Mouse (Mus musculus) neural tube, embryonic 15.5 days (tissue): ENCODE measurements around the gene Gm20897. TPM values are rescaled to one million over a fixed set of nuclear protein-coding genes. Genes with fewer than 3 reads are reported as not detected.
"Not testable (repeated sequence)": the region's sequence is repeated elsewhere in the genome, so short reads cannot be mapped to it uniquely, and the experiment has no call there.

ENCODE experiments used
- ATAC-seq: fragments of 200-750 bp; cut with Nextera tagmentation; 2 replicates; pipeline ENCODE4 v1.8.0; 2017; ENCODE audit warnings: mild to moderate bottlenecking, moderate TSS enrichment, moderate library complexity; ENCODE audit not compliant: low FRiP score
- H3K27ac ChIP-seq: fragments of 300-500 bp; sonication (generic); replicated peaks from 2 replicates; pipeline ENCODE4 v1.5.1; 2015; ENCODE audit warnings: mild to moderate bottlenecking, inconsistent platforms
- H3K27me3 ChIP-seq: fragments of 300-500 bp; sonication (generic); replicated peaks from 2 replicates; pipeline ENCODE4 v1.6.1; 2015; ENCODE audit warnings: inconsistent platforms
- H3K36me3 ChIP-seq: fragments of 300-500 bp; sonication (generic); 2 replicates; pipeline ENCODE4 v1.6.1; 2015; ENCODE audit warnings: inconsistent platforms
- H3K4me1 ChIP-seq: fragments of 300-500 bp; sonication (generic); 2 replicates; pipeline ENCODE4 v1.6.1; 2015; ENCODE audit warnings: inconsistent platforms
- H3K4me2 ChIP-seq: fragments of 300-500 bp; sonication (generic); 2 replicates; pipeline ENCODE4 v1.6.1; 2015; ENCODE audit warnings: inconsistent platforms, mild to moderate bottlenecking, moderate library complexity
- H3K4me3 ChIP-seq: fragments of 300-500 bp; sonication (generic); replicated peaks from 2 replicates; pipeline ENCODE4 v1.5.1; 2015; ENCODE audit warnings: mild to moderate bottlenecking, inconsistent platforms
- H3K9ac ChIP-seq: fragments of 300-500 bp; sonication (generic); replicated peaks from 2 replicates; pipeline ENCODE4 v1.6.1; 2015; ENCODE audit warnings: mild to moderate bottlenecking, inconsistent platforms
- H3K9me3 ChIP-seq: fragments of 300-500 bp; sonication (generic); replicated peaks from 2 replicates; pipeline ENCODE4 v1.6.1; 2016; ENCODE audit warnings: inconsistent platforms
- WGBS: fragments of 180-500 bp; shearing (Covaris S2); methylation state at CpG from one replicate; pipeline ENCODE4 v1.1.7; 2015; ENCODE audit warnings: mixed read lengths; 5-methylcytosine and 5-hydroxymethylcytosine counted together
- polyA plus RNA-seq: library from polyadenylated mRNA; unstranded; fragments of >200 nt; fragmentation: Nextera tagmentation; extraction: Ambion mirVana; gene quantifications from 2 replicates; pipeline ENCODE4 v1.2.1, GENCODE M21; 2015

Gm20897 gene
- not detected in 2 replicates for polyA plus RNA-seq

DNA sequence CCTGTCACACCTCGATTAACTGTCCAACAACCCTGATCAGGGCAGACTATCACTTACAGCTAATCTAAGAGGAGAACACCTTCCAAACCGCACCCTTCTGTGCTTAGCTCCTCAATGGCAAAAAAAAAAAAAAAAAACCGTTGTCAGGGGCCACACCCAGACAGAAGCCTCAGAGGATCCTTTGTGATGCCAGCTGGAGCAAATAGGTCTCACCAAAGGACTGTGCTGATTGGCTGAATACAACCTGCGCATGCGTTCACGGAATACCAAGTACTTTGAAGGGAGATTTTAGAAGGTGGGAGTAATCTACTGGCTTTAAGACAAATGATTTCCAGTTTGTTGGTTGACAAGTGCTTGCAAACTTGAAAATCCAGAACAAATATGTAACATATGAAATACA, at the start of gene Gm20897:
Gm20897 (minus strand) TSS at position 101 of the 400 bp plus-strand sequence.
- not testable (repeated sequence) for H3K27me3 ChIP-seq, H3K4me2 ChIP-seq, H3K4me3 ChIP-seq, H3K4me1 ChIP-seq, H3K36me3 ChIP-seq, ATAC-seq, H3K9ac ChIP-seq, H3K27ac ChIP-seq, H3K9me3 ChIP-seq
- WGBS = 89% methylated on average over 5 of the region's 6 CpGs

Other genes with a start within 250 kb of the Gm20897 start
- gene Gm21732, start 73.5 kb upstream of the Gm20897 start, polyA plus RNA-seq = not detected in 2 replicates